Mouse (Mus musculus): ENCODE measurements at regions not wholly inside any gene's neighbourhood (a gene's known extent, or its start where the extent isn't known, plus 50 kb on each side); places are given as distances from the start of the nearest gene placed in this dataset.
"Not testable (repeated sequence)": the region's sequence is repeated elsewhere in the genome, so short reads cannot be mapped to it uniquely, and the experiment has no call there.

- TF ChIP-seq CTCF (IDR thresholded peaks at IDR 0.05; ENCODE audit: low read depth, low read length) (no peak), GATA2 (IDR thresholded peaks at IDR 0.05; ENCODE audit: borderline replicate concordance, low read depth, low read length) (no peak), TAL1 (conservative IDR thresholded peaks at IDR 0.05; ENCODE audit: low read depth, low read length) (no peak), GATA1 (IDR thresholded peaks at IDR 0.05; ENCODE audit: borderline replicate concordance, low read length) (no peak), POLR2AphosphoS5 (IDR thresholded peaks at IDR 0.05; ENCODE audit: insufficient replicate concordance, low read depth, low read length) (no peak)
- H3K4me1 ChIP-seq (ENCODE audit: insufficient read depth, low read depth, low read length), result no peaks in the 10 kb centered on the region
- H3K4me3 ChIP-seq (ENCODE audit: low read depth, low read length), result no peak overlapping the region
- ATAC-seq (ENCODE audit: extremely low read depth, insufficient number of reproducible peaks, low FRiP score, poor library complexity, severe bottlenecking), result no peak
- no peaks in the 10 kb centered on the region for H3K36me3 ChIP-seq (replicated peaks)
- no peaks in the 10 kb centered on the region for H3K27me3 ChIP-seq (ENCODE audit: insufficient read depth, low read length)
- DNase-seq (ENCODE audit: low spot score), result no peak
- H3K9me3 ChIP-seq (replicated peaks), result no peaks in the 10 kb centered on the region
Measured at GRCm38 (mm10) chr6:24348481-24349062, 166.3 kb downstream of the Iqub start.

- Histone ChIP-seq H3K27me3 (ENCODE audit: insufficient read depth, low read length) (no peaks in the 10 kb centered on the region), H3K36me3 (replicated peaks) (no peaks in the 10 kb centered on the region), H3K9me3 (replicated peaks) (no peaks in the 10 kb centered on the region), H3K4me1 (ENCODE audit: insufficient read depth, low read depth, low read length) (no peaks in the 10 kb centered on the region), H3K4me3 (ENCODE audit: low read depth, low read length) (no peak overlapping the region)
- TF ChIP-seq GATA2 (IDR thresholded peaks at IDR 0.05; ENCODE audit: borderline replicate concordance, low read depth, low read length) (no peak), TAL1 (conservative IDR thresholded peaks at IDR 0.05; ENCODE audit: low read depth, low read length) (no peak)
- ATAC-seq (ENCODE audit: extremely low read depth, insufficient number of reproducible peaks, low FRiP score, poor library complexity, severe bottlenecking) (no peak), DNase-seq (ENCODE audit: low spot score) (no peak)
Measured at GRCm38 (mm10) chr6:24347745-24348480, 167.0 kb downstream of the Iqub start.

DNA sequence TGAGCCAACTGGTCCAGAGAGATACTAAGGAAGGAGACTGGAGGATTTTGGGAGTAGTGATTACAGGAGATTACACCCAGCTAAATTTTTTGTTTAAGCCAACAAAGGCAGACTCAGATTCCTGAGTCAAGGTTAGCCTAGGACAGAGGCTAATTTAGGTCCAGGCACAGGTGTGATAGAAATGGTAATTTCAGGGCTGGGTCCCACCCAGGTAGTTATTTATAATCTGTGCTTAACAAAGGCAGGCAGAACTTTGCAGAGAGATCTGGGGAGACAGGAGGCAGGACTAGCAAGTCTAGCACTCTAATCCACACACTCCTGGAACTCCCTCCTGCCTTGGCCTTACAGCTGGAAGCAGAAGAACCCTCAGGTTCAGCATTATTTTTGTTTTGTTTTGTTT lies 172.4 kb downstream of the Iqub start:
- no peak overlapping the region for H3K4me3 ChIP-seq (ENCODE audit: low read depth, low read length)
- no peaks in the 10 kb centered on the region for H3K4me1 ChIP-seq (ENCODE audit: insufficient read depth, low read depth, low read length)
- ATAC-seq (ENCODE audit: extremely low read depth, insufficient number of reproducible peaks, low FRiP score, poor library complexity, severe bottlenecking) (no peak), DNase-seq (ENCODE audit: low spot score) (no peak)
- no peak for TF ChIP-seq GATA2 (IDR thresholded peaks at IDR 0.05; ENCODE audit: borderline replicate concordance, low read depth, low read length)
- TF ChIP-seq CTCF (IDR thresholded peaks at IDR 0.05; ENCODE audit: low read depth, low read length), result no peak
- TF ChIP-seq GATA1 (IDR thresholded peaks at IDR 0.05; ENCODE audit: borderline replicate concordance, low read length), result no peak
- no peak for TF ChIP-seq TAL1 (conservative IDR thresholded peaks at IDR 0.05; ENCODE audit: low read depth, low read length)
- no peak for TF ChIP-seq POLR2AphosphoS5 (IDR thresholded peaks at IDR 0.05; ENCODE audit: insufficient replicate concordance, low read depth, low read length)
- H3K9me3 ChIP-seq (replicated peaks), result no peaks in the 10 kb centered on the region
- H3K27me3 ChIP-seq (ENCODE audit: insufficient read depth, low read length), result no peaks in the 10 kb centered on the region
- no peaks in the 10 kb centered on the region for H3K36me3 ChIP-seq (replicated peaks)

- no peaks in the 10 kb centered on the region for H3K36me3 ChIP-seq (replicated peaks)
- H3K4me3 ChIP-seq (ENCODE audit: low read depth, low read length), result no peak overlapping the region
- TF ChIP-seq POLR2AphosphoS5 (IDR thresholded peaks at IDR 0.05; ENCODE audit: insufficient replicate concordance, low read depth, low read length) (no peak), GATA2 (IDR thresholded peaks at IDR 0.05; ENCODE audit: borderline replicate concordance, low read depth, low read length) (no peak), TAL1 (conservative IDR thresholded peaks at IDR 0.05; ENCODE audit: low read depth, low read length) (no peak), CTCF (IDR thresholded peaks at IDR 0.05; ENCODE audit: low read depth, low read length) (no peak), GATA1 (IDR thresholded peaks at IDR 0.05; ENCODE audit: borderline replicate concordance, low read length) (no peak)
- DNase-seq (ENCODE audit: low spot score), result no peak
- no peak for ATAC-seq (ENCODE audit: extremely low read depth, insufficient number of reproducible peaks, low FRiP score, poor library complexity, severe bottlenecking)
- no peaks in the 10 kb centered on the region for H3K27me3 ChIP-seq (ENCODE audit: insufficient read depth, low read length)
- H3K4me1 ChIP-seq (ENCODE audit: insufficient read depth, low read depth, low read length), result no peaks in the 10 kb centered on the region
- no peaks in the 10 kb centered on the region for H3K9me3 ChIP-seq (replicated peaks)
Measured at GRCm38 (mm10) chr6:24342056-24342455, 172.8 kb downstream of the Iqub start.

- not testable (repeated sequence) for H3K4me1 ChIP-seq (ENCODE audit: insufficient read depth, low read depth, low read length); H3K4me3 ChIP-seq (ENCODE audit: low read depth, low read length); H3K36me3 ChIP-seq (replicated peaks); DNase-seq (ENCODE audit: low spot score); ATAC-seq (ENCODE audit: extremely low read depth, insufficient number of reproducible peaks, low FRiP score, poor library complexity, severe bottlenecking); H3K9me3 ChIP-seq (replicated peaks); H3K27me3 ChIP-seq (ENCODE audit: insufficient read depth, low read length)
Measured at GRCm38 (mm10) chr6:24340107-24340506, 172.2 kb upstream of the Slc13a1 start.

DNA sequence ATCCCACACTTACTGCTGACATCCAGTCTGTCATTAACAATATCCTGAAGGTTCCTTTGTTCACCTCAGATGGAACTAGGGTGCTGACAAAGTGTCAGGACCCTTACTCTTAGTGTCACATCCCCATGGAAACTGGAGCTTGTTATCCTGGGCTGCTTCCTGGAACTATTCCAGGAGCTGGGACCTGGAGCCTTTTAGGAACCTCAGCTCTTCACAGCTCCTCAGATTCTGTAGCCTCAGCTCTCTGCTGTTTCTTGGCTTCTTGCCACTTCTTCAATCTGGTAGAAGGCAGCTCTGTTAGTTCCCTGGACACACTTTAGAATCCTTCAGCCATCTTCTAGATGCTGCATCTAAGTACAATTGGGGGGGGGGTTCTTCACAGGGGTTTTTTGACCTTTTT lies 157.3 kb upstream of the Slc13a1 start:
- Histone ChIP-seq H3K9me3 (replicated peaks) (no peaks in the 10 kb centered on the region), H3K4me3 (ENCODE audit: low read depth, low read length) (no peak overlapping the region), H3K36me3 (replicated peaks) (no peaks in the 10 kb centered on the region), H3K27me3 (ENCODE audit: insufficient read depth, low read length) (no peaks in the 10 kb centered on the region), H3K4me1 (ENCODE audit: insufficient read depth, low read depth, low read length) (no peaks in the 10 kb centered on the region)
- TF ChIP-seq GATA2 (IDR thresholded peaks at IDR 0.05; ENCODE audit: borderline replicate concordance, low read depth, low read length) (no peak), CTCF (IDR thresholded peaks at IDR 0.05; ENCODE audit: low read depth, low read length) (no peak), POLR2AphosphoS5 (IDR thresholded peaks at IDR 0.05; ENCODE audit: insufficient replicate concordance, low read depth, low read length) (no peak), GATA1 (IDR thresholded peaks at IDR 0.05; ENCODE audit: borderline replicate concordance, low read length) (no peak), TAL1 (conservative IDR thresholded peaks at IDR 0.05; ENCODE audit: low read depth, low read length) (no peak)
- no peak for ATAC-seq (ENCODE audit: extremely low read depth, insufficient number of reproducible peaks, low FRiP score, poor library complexity, severe bottlenecking)
- DNase-seq (ENCODE audit: low spot score), result no peak
